Mouse (Mus musculus): ENCODE results near the gene Itgb8.

GRCm38 (mm10) chr12:119210590-119210989 is 28.0 kb downstream of the Itgb8 start:
- no peak for TF ChIP-seq POLR2A (IDR thresholded peaks at IDR 0.05; ENCODE audit: borderline replicate concordance, low read depth, low read length)
- no peak for TF ChIP-seq CTCF (IDR thresholded peaks at IDR 0.05; ENCODE audit: low read depth, low read length)

Data from bone marrow macrophage, adult 2 months (primary cell).